12 mouse cellular contexts compared by ENCODE assay signal in genomic region chr4:117680963-117681362, GRCm38 (mm10). TPM values are rescaled to one million over a fixed set of nuclear protein-coding genes. Genes with fewer than 3 reads are reported as not detected.
A peak's percentile ranks its signal among the peaks of the same experiment; 100 is the strongest.
DNase-seq lines count a peak whose midpoint lies in the region; ATAC-seq and TF ChIP-seq lines count a peak whose summit lies in the region.
"Had no signal": no experiment of that assay in that cellular context is flagged by ENCODE, and none has a peak within 500 bp of the region (broad histone marks: within the 10 kb centered on the region; RNA-seq: fewer than 3 reads in every experiment).

No protein-coding gene starts in this region.

- intact Hi-C loops in gastrocnemius, adult 2 months (cut with DNase I), result no loop called here

- WGBS in limb, embryonic 12.5 days, result 84% methylated on average over 6 of the region's 6 CpGs
- 69% methylated on average over 6 of the region's 6 CpGs for WGBS in stomach, embryonic 16.5 days

- peak overlapping the region; percentile 87 for H3K4me3 ChIP-seq in gastrocnemius, adult 2 months
- H3K4me3 ChIP-seq in testis, adult 2 months (ENCODE audit: control insufficient read depth, low read depth, low read length), result peak overlapping the region; percentile 100
- H3K4me3 ChIP-seq in limb, embryonic 12.5 days (replicated peaks), result peak overlapping the region; percentile 84
- H3K4me3 ChIP-seq in stomach, embryonic 16.5 days (replicated peaks; ENCODE audit: low read length), result peak overlapping the region; percentile 72; the same call in 1 of the 2 replicates

- H3K27ac ChIP-seq in gastrocnemius, adult 2 months, result no peak overlapping the region
- H3K27ac ChIP-seq in testis, adult 2 months (ENCODE audit: control insufficient read depth, insufficient read depth, low read depth, low read length), result peak overlapping the region; percentile 97; the same call in 1 of the 2 replicates
- H3K27ac ChIP-seq in limb, embryonic 12.5 days, result no peak overlapping the region
- no peak overlapping the region for H3K27ac ChIP-seq in stomach, embryonic 16.5 days (ENCODE audit: low read length)

- ATAC-seq in limb, embryonic 12.5 days (ENCODE audit: insufficient number of reproducible peaks, insufficient read depth, low FRiP score, low TSS enrichment, low read depth), result no peak
- no peak for ATAC-seq in stomach, embryonic 16.5 days (ENCODE audit: insufficient read depth, low FRiP score)

- TF ChIP-seq CTCF in gastrocnemius, adult 2 months (IDR thresholded peaks at IDR 0.05), result no peak
- TF ChIP-seq CTCF in testis, adult 2 months (IDR thresholded peaks at IDR 0.05; ENCODE audit: control insufficient read depth, insufficient read depth, insufficient replicate concordance, low read depth, low read length), result no peak

- peaks cover 7% of the 10 kb centered on the region; the same call in 1 of the 2 replicates for H3K4me1 ChIP-seq in testis, adult 2 months (ENCODE audit: control insufficient read depth, insufficient read depth, low read length)
- H3K4me1 ChIP-seq in limb, embryonic 12.5 days (replicated peaks), result peaks cover 9% of the 10 kb centered on the region
- peaks cover 6% of the 10 kb centered on the region; the same call in 1 of the 2 replicates for H3K4me1 ChIP-seq in stomach, embryonic 16.5 days (ENCODE audit: control insufficient read depth, insufficient read depth, low read length)

- peak overlapping the region; percentile 78 for H3K4me2 ChIP-seq in limb, embryonic 12.5 days
- H3K4me2 ChIP-seq in stomach, embryonic 16.5 days (ENCODE audit: low read depth, low read length), result peak overlapping the region; percentile 83

- H3K9ac ChIP-seq in limb, embryonic 12.5 days (replicated peaks), result no peak overlapping the region
- no peak overlapping the region for H3K9ac ChIP-seq in stomach, embryonic 16.5 days (ENCODE audit: low read length)

- no peak for TF ChIP-seq POLR2A in testis, adult 2 months (IDR thresholded peaks at IDR 0.05; ENCODE audit: control insufficient read depth, low read depth, low read length)

- H3K27me3 ChIP-seq in testis, adult 2 months (ENCODE audit: control insufficient read depth, insufficient read depth, low read length), result no peaks in the 10 kb centered on the region
- H3K27me3 ChIP-seq in limb, embryonic 12.5 days, result no peaks in the 10 kb centered on the region
- H3K27me3 ChIP-seq in stomach, embryonic 16.5 days (ENCODE audit: control insufficient read depth, insufficient read depth, low read length), result no peaks in the 10 kb centered on the region

- no peaks in the 10 kb centered on the region for H3K9me3 ChIP-seq in limb, embryonic 12.5 days
- no peaks in the 10 kb centered on the region for H3K9me3 ChIP-seq in stomach, embryonic 16.5 days (replicated peaks; ENCODE audit: control insufficient read depth, low read length)

- peaks cover 2% of the 10 kb centered on the region for H3K36me3 ChIP-seq in testis, adult 2 months (ENCODE audit: control insufficient read depth, insufficient read depth, low read length)
- H3K36me3 ChIP-seq in limb, embryonic 12.5 days, result peaks cover 45% of the 10 kb centered on the region
- no peaks in the 10 kb centered on the region; the same call in 1 of the 2 replicates for H3K36me3 ChIP-seq in stomach, embryonic 16.5 days (ENCODE audit: control insufficient read depth, insufficient read depth, low read length)

- no peak for DNase-seq in gastrocnemius, adult 2 months
- DNase-seq in gastrocnemius, postnatal 10 days, result no peak
- DNase-seq in testis, postnatal 14 days (ENCODE audit: low spot score), result no peak
- no peak for DNase-seq in adrenal gland, adult (ENCODE audit: inconsistent age in 2 of 2, low spot score in 1 of 2)
- DNase-seq in ovary, postnatal 14 days (ENCODE audit: low spot score), result no peak
- DNase-seq: cerebellum, adult 9-11 months; lung, adult 18-20 months had no signal

RNA-seq across cellular contexts. Expression of gene Dmap1, which starts 1.1 kb away (rescaled TPM):
- total RNA-seq in gastrocnemius, adult 2 months (2021), result 10 to 100 TPM; 15.1 to 17.5 TPM
- 10 to 100 TPM; 18.8 to 22.7 TPM for total RNA-seq in gastrocnemius, postnatal 10 days (2021)
- polyA plus RNA-seq in testis, adult 2 months (2012; rRNA removed), result 37.8 and 42.0 TPM in 2 replicates
- 87.0 and 87.5 TPM in 2 replicates for polyA plus RNA-seq in limb, embryonic 12.5 days (2016; fragmentation: Nextera tagmentation; extraction: Ambion mirVana)
- polyA plus RNA-seq in stomach, embryonic 16.5 days (2015; fragmentation: Nextera tagmentation; extraction: Ambion mirVana), result 40.2 and 42.8 TPM in 2 replicates

RNA-seq across cellular contexts. Expression of gene Gm12845, which starts 43.2 kb away (rescaled TPM):
- not detected for total RNA-seq in gastrocnemius, adult 2 months (2021)
- not detected for total RNA-seq in gastrocnemius, postnatal 10 days (2021)
- not detected in 2 replicates for polyA plus RNA-seq in testis, adult 2 months (2012; rRNA removed)
- not detected in 2 replicates for polyA plus RNA-seq in limb, embryonic 12.5 days (2016; fragmentation: Nextera tagmentation; extraction: Ambion mirVana)
- polyA plus RNA-seq in stomach, embryonic 16.5 days (2015; fragmentation: Nextera tagmentation; extraction: Ambion mirVana), result not detected in 2 replicates
- polyA plus RNA-seq: CD4-positive, CD25-positive, alpha-beta regulatory T cell, adult 4 months; spleen, adult 2 months had no signal
